Mouse (Mus musculus) embryonic facial prominence, embryonic 14.5 days (tissue): Measurements from ENCODE around the gene Styxl1. TPM values are rescaled to one million over a fixed set of nuclear protein-coding genes. Genes with fewer than 3 reads are reported as not detected.
A peak's percentile ranks its signal among the peaks of the same experiment; 100 is the strongest.

ENCODE experiments used
- ATAC-seq: fragments of 200-750 bp; cut with Nextera tagmentation; 2 replicates; pipeline ENCODE4 v1.8.0; 2017; ENCODE audit warnings: low read depth, moderate number of reproducible peaks, moderate TSS enrichment
- DNase-seq: peaks from one replicate; pipeline ENCODE4 v3.0.0-alpha.2; 2015; ENCODE audit warnings: low spot score
- H3K27ac ChIP-seq: fragments of 300-500 bp; sonication (generic); replicated peaks from 2 replicates; pipeline ENCODE4 v1.5.1; 2014; ENCODE audit warnings: low read depth, mild to moderate bottlenecking, low read length, moderate library complexity
- H3K27me3 ChIP-seq: fragments of 300-500 bp; sonication (generic); replicated peaks from 2 replicates; pipeline ENCODE4 v1.6.1; 2014; ENCODE audit warnings: low read length; ENCODE audit not compliant: control insufficient read depth, insufficient read depth
- H3K36me3 ChIP-seq: fragments of 300-500 bp; sonication (generic); 2 replicates; pipeline ENCODE4 v1.6.1; 2014; ENCODE audit warnings: low read length, mixed read lengths; ENCODE audit not compliant: control insufficient read depth, insufficient read depth
- H3K4me1 ChIP-seq: fragments of 300-500 bp; sonication (generic); 2 replicates; pipeline ENCODE4 v1.6.1; 2014; ENCODE audit warnings: antibody characterized with exemption, low read length; ENCODE audit not compliant: control insufficient read depth, insufficient read depth
- H3K4me2 ChIP-seq: fragments of 300-500 bp; sonication (generic); 2 replicates; pipeline ENCODE4 v1.6.1; 2014; ENCODE audit warnings: low read depth, mild to moderate bottlenecking, low read length, moderate library complexity, mixed read lengths
- H3K4me3 ChIP-seq: fragments of 300-500 bp; sonication (generic); 2 replicates; pipeline ENCODE4 v1.5.1; 2014; ENCODE audit warnings: low read depth, mild to moderate bottlenecking, low read length
- H3K9ac ChIP-seq: fragments of 300-500 bp; sonication (generic); 2 replicates; pipeline ENCODE4 v1.6.1; 2014; ENCODE audit warnings: low read depth, mild to moderate bottlenecking, low read length, moderate library complexity, mixed read lengths
- H3K9me3 ChIP-seq: fragments of 300-500 bp; sonication (generic); 2 replicates; pipeline ENCODE4 v1.6.1; 2016; ENCODE audit warnings: low read length; ENCODE audit not compliant: control insufficient read depth
- WGBS: fragments of 180-500 bp; shearing (Covaris S2); extraction: QIAGEN DNeasy Blood & Tissue Kit; methylation state at CpG from one replicate; pipeline ENCODE4 v1.1.7; 2014; 5-methylcytosine and 5-hydroxymethylcytosine counted together
- polyA plus RNA-seq: library from polyadenylated mRNA; unstranded; fragments of >200 nt; fragmentation: Nextera tagmentation; extraction: Ambion mirVana; gene quantifications from 2 replicates; pipeline ENCODE4 v1.2.1, GENCODE M21; 2014

The Styxl1 gene
- polyA plus RNA-seq, 1 experiment from 2014 or later, result 0.90 TPM

DNA sequence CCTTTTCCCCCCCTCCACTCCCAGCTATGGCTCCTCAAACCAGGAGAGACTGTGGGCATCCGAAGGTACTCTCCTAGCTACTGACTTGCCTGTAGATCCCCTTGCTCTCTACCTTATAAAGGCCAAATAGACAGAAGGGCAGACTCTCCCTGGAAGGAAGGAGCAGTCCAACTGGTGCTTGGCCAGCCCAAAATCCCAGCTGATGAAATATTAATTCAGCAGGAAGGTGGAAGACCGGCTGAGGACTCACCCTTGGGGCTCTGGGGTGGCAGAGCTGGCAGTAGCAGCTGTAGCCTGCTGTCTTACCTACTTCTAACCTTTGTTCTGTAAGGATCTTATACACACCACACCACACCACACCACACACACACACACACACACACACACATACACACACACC, 26.6 kb upstream of the Styxl1 start:
- peaks cover 12% of the 10 kb centered on the region; the same call in 1 of the 2 replicates for H3K4me1 ChIP-seq
- no peaks in the 10 kb centered on the region for H3K27me3 ChIP-seq
- no peak overlapping the region for H3K9ac ChIP-seq
- DNase-seq, result no peak
- no peak overlapping the region for H3K4me3 ChIP-seq
- H3K27ac ChIP-seq, result no peak overlapping the region
- WGBS, result 56% methylated on average over 2 of the region's 2 CpGs
- no peaks in the 10 kb centered on the region for H3K9me3 ChIP-seq
- H3K4me2 ChIP-seq, result no peak overlapping the region
- ATAC-seq, result no peak
- H3K36me3 ChIP-seq, result no peaks in the 10 kb centered on the region

DNA sequence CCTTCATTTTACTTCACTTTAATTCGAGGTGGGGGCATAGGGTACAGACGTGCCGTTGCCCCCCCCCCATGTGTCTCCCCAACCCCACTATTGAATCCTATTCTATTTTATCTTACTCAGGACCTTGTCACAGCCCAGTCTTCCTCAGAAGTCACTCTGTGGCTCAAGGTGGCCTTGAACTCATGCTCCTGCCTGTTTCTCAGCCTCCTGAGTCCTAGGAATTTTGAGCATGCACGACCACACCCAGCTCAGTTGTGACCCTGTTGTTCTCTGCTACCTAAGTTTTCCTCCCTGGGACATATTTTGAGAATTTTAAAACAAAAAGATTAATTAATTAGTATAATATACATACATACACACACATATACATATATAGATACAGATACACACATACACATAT, 25.5 kb upstream of the Styxl1 start:
- Histone ChIP-seq H3K4me3 (no peak overlapping the region), H3K27ac (no peak overlapping the region), H3K9ac (no peak overlapping the region), H3K36me3 (no peaks in the 10 kb centered on the region), H3K4me1 (peaks cover 12% of the 10 kb centered on the region; the same call in 1 of the 2 replicates), H3K4me2 (no peak overlapping the region), H3K27me3 (no peaks in the 10 kb centered on the region), H3K9me3 (no peaks in the 10 kb centered on the region)
- 85% methylated on average over 4 of the region's 4 CpGs for WGBS
- ATAC-seq (no peak), DNase-seq (no peak)

DNA sequence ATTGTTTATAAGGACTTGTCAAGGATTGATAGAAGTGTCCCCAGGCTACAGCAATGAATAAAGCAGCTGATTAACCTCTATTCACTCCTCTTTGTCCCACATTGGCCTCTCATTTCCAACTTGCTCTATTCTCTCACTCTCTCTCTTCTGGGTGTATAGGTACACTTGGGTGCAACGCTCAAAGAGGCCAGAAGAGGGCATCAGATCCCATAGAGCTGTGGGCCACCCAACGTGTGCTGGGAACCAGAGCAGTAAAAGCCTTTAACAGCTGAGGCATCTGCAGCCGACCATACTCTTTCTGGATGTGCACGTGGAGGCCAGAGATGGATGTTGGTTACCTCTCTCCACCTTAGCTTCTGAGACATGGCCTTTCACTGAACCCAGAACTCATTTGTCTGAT, 24.9 kb upstream of the Styxl1 start:
- peaks cover 12% of the 10 kb centered on the region; the same call in 1 of the 2 replicates for H3K4me1 ChIP-seq
- H3K9me3 ChIP-seq, result no peaks in the 10 kb centered on the region
- no peaks in the 10 kb centered on the region for H3K27me3 ChIP-seq
- H3K36me3 ChIP-seq, result no peaks in the 10 kb centered on the region
- no peak overlapping the region for H3K4me3 ChIP-seq
- DNase-seq (no peak), ATAC-seq (no peak)
- H3K4me2 ChIP-seq, result no peak overlapping the region
- no peak overlapping the region for H3K9ac ChIP-seq
- H3K27ac ChIP-seq, result no peak overlapping the region
- 73% methylated on average over 4 of the region's 4 CpGs for WGBS

DNA sequence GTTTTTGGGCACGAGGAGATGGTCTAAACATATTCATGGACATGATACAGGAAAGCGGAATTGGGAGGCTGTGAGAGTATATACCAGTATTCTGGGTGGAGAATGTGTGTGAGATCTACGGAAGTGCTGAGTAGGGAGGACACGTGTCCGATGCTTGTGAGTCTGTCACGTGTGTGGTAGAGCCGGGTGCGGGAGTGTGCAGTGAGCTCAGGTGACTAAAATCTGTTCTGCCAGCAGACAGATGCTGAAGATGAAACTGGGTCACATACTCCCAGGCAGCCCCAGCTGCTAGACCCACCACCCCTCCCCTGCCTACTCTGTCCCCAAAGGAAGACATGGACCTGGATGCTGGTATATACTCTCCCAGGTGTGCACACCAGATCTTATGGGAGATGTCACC, 24.5 kb upstream of the Styxl1 start:
- H3K9me3 ChIP-seq, result no peaks in the 10 kb centered on the region
- ATAC-seq (no peak), DNase-seq (no peak)
- no peaks in the 10 kb centered on the region for H3K27me3 ChIP-seq
- H3K4me1 ChIP-seq, result peaks cover 12% of the 10 kb centered on the region; the same call in 1 of the 2 replicates
- no peak overlapping the region for H3K27ac ChIP-seq
- H3K36me3 ChIP-seq, result no peaks in the 10 kb centered on the region
- no peak overlapping the region for H3K4me2 ChIP-seq
- H3K9ac ChIP-seq, result no peak overlapping the region
- H3K4me3 ChIP-seq, result no peak overlapping the region
- 89% methylated on average over 8 of the region's 8 CpGs for WGBS

DNA sequence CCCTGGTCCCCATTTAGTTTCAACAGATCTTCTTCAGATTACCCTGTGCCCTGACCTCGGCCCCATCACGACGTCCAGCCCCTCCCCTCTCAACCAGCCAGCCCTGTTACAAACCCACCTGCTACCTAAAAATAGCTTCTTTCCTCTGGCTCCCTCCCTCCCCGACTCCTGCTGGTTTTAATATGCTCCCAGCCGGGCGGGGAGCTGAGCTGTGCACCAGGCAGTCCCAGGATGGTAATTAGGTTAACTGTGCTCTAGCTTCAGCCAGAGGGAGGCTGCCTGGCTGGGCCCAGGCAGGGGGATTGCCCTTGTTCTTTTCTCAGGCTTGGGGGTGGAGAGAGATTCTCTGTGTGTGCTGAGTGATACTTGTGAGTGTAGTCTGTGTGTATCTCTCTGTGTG, 22.7 kb upstream of the Styxl1 start:
- H3K27ac ChIP-seq, result no peak overlapping the region
- 2% methylated on average over 6 of the region's 6 CpGs for WGBS
- H3K4me3 ChIP-seq, result no peak overlapping the region
- ATAC-seq (peak; percentile 86), DNase-seq (peak; percentile 67)
- H3K27me3 ChIP-seq, result no peaks in the 10 kb centered on the region
- H3K4me1 ChIP-seq, result peaks cover 12% of the 10 kb centered on the region; the same call in 1 of the 2 replicates
- no peak overlapping the region; the same call in 1 of the 2 replicates for H3K9ac ChIP-seq
- no peaks in the 10 kb centered on the region for H3K36me3 ChIP-seq
- no peak overlapping the region for H3K4me2 ChIP-seq
- H3K9me3 ChIP-seq, result no peaks in the 10 kb centered on the region

DNA sequence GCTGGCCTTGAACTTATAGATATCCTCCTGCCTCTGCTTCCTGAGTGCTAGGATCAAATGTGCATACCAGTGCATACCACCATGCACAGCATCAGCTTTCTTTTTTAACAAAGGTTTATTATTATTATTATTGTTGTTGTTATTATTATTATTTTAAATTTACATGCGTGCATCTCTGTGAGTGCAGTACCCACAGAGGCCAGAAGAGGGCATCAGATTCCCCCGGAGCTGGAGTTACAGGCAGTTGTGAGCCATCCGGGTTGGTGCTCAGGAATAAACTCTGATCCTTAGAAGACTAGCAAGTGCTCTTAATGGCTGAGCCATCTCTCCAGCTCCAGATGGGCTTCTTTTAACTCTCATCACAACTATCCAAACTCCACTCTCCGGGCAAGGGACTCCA, 21.6 kb upstream of the Styxl1 start:
- Histone ChIP-seq H3K4me1 (peaks cover 12% of the 10 kb centered on the region; the same call in 1 of the 2 replicates), H3K36me3 (no peaks in the 10 kb centered on the region), H3K4me2 (no peak overlapping the region), H3K9me3 (no peaks in the 10 kb centered on the region), H3K9ac (no peak overlapping the region), H3K27me3 (no peaks in the 10 kb centered on the region), H3K27ac (no peak overlapping the region), H3K4me3 (no peak overlapping the region)
- no peak for DNase-seq
- ATAC-seq, result no peak
- WGBS, result 38% methylated on average over 4 of the region's 4 CpGs

DNA sequence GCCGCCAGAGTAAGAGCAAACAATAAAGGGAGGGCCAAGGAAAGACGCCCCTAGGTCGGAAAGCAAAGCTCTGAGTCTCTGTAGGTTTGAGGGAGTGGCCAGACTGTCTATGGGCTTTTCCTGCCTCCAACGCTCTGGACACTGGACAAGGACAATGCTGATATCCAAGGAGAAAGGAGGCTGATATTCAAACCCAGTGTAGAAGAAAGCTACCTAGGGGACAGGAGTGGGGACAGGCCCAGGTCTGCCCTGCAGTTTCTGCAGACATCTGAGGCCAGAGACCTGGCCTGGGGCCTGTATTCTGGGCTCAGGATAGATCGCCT, 16.6 kb upstream of the Styxl1 start:
- peak overlapping the region; percentile 43 for H3K4me2 ChIP-seq
- DNase-seq, result no peak
- no peaks in the 10 kb centered on the region for H3K9me3 ChIP-seq
- 11% methylated on average over 5 of the region's 5 CpGs for WGBS
- H3K4me3 ChIP-seq, result peak overlapping the region; percentile 21
- H3K4me1 ChIP-seq, result no peaks in the 10 kb centered on the region
- H3K36me3 ChIP-seq, result peaks cover 23% of the 10 kb centered on the region
- H3K27ac ChIP-seq, result no peak overlapping the region
- no peak for ATAC-seq
- no peaks in the 10 kb centered on the region for H3K27me3 ChIP-seq
- 0 out of 2 replicates have a peak overlapping the region, but pooled peaks have one; percentile 46 for H3K9ac ChIP-seq

DNA sequence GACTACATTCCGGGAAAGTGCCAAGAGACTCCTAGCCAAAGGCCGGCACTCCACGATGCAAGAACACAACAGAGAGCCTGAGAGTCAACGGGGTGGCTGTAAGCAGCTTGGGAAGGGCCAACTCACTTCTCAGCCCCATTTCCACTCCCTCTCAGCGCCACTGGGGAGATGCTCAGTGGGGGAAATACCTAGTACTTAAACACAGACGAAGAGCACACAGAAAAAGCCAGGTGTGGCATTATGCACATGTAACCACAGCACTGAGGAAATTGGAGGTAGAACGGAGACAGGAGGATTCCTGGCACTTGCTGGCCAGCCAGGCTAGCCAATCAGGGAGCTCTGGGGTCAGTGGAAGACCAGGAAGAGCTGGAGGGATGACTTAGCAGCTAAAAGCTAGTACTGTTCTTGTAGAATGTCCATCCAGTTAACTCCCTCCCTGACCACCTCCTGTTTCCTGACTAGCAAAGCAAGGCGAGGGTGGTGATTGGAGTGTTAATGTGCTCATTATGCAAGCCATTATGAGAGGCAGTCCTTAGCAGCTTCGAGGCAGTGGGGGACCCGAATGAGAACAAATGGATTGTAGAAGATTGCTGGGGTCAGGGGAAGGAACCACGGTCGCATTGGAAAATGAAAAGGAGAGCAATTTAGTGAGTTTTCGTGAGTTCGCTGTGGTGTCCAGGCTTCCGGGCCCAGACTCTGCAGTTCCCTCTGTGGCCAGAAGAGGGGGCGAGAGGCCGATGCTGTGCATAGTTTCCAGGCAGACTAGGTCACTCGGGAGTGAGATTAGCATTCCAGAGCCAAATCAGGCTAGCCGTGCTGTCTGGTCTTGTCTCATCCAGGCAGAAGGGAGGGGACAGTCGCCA, 16.0 kb upstream of the Styxl1 start:
- Histone ChIP-seq H3K9ac (peak overlapping the region; percentile 46; the same call in 1 of the 2 replicates), H3K4me3 (peak overlapping the region; percentile 21), H3K4me2 (peak overlapping the region; percentile 43), H3K9me3 (no peaks in the 10 kb centered on the region), H3K27me3 (no peaks in the 10 kb centered on the region), H3K4me1 (no peaks in the 10 kb centered on the region), H3K36me3 (peaks cover 29% of the 10 kb centered on the region), H3K27ac (no peak overlapping the region)
- peak; percentile 91 for ATAC-seq
- WGBS, result 11% methylated on average over 20 of the region's 20 CpGs
- peak; percentile 90 for DNase-seq

DNA sequence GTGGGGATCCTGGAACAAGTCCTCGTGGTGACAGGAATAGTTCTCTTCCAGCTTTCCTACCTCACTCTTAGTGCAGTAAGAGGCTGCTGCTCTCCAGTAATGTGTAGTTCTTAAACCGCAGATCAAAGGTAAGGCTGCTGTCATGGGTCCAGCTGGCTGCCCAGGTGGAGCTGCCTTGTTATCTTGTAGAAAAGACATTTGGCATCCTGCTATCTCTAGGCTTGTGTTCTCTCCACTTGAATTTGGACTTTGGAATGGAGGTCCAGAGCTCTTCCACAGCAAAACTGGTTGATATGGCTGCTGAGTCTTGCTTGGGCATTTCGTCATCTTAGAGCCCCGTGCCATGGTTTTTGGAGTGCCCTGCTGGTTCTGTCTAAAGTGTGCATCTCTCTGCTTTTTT, 4.7 kb upstream of the Styxl1 start:
- Histone ChIP-seq H3K4me2 (no peak overlapping the region), H3K36me3 (peaks cover 66% of the 10 kb centered on the region), H3K4me3 (no peak overlapping the region), H3K9ac (no peak overlapping the region), H3K27ac (no peak overlapping the region), H3K9me3 (no peaks in the 10 kb centered on the region), H3K4me1 (peaks cover 7% of the 10 kb centered on the region), H3K27me3 (no peaks in the 10 kb centered on the region)
- DNase-seq (no peak), ATAC-seq (no peak)
- WGBS, result 91% methylated on average over 4 of the region's 4 CpGs
